Mouse (Mus musculus) MN1 (cell line): Measurements from ENCODE around the gene 1700013F07Rik.
"Not testable (repeated sequence)": the region's sequence is repeated elsewhere in the genome, so short reads cannot be mapped to it uniquely, and the experiment has no call there.

Experiments used
- DNase-seq: peaks from one replicate; pipeline ENCODE4 v3.0.0-alpha.2; 2016; ENCODE audit warnings: low spot score

Gene 1700013F07Rik

GRCm38 (mm10) chr3:108554111-108554561 is 20.2 kb downstream of the 1700013F07Rik start:
- peak; percentile 71 for DNase-seq

- DNase-seq, result peak; percentile 96
These were observed 20.8 kb downstream of the 1700013F07Rik start for GRCm38 (mm10) chr3:108554587-108555312.

GRCm38 (mm10) chr3:108557888-108558287 is 23.9 kb downstream of the 1700013F07Rik start:
- no peak for DNase-seq

GRCm38 (mm10) chr3:108562133-108562730 is 28.3 kb downstream of the 1700013F07Rik start, which contains the start of gene Tmem167b:
Gene Tmem167b, minus strand, starts transcription at chr3:108562466.
- DNase-seq, result peak; percentile 99

- DNase-seq, result peak; percentile 74
These were observed 28.9 kb downstream of the 1700013F07Rik start for GRCm38 (mm10) chr3:108562777-108563271.

GRCm38 (mm10) chr3:108563309-108563708 is 29.4 kb downstream of the 1700013F07Rik start:
- DNase-seq, result peak; percentile 87

GRCm38 (mm10) chr3:108567990-108568877 is 34.3 kb downstream of the 1700013F07Rik start:
- no peak for DNase-seq

- not testable (repeated sequence) for DNase-seq
These were observed 35.7 kb downstream of the 1700013F07Rik start for GRCm38 (mm10) chr3:108569636-108570035.

- no peak for DNase-seq
These were observed 36.9 kb downstream of the 1700013F07Rik start for GRCm38 (mm10) chr3:108570813-108571212.

GRCm38 (mm10) chr3:108571443-108572294 is 37.7 kb downstream of the 1700013F07Rik start, which contains the start of gene Taf13:
Gene Taf13, plus strand, starts transcription at chr3:108571698.
- DNase-seq, result peak; percentile 96

- DNase-seq, result no peak
These were observed 38.5 kb downstream of the 1700013F07Rik start for GRCm38 (mm10) chr3:108572309-108573010.

GRCm38 (mm10) chr3:108574018-108574417 is 40.1 kb downstream of the 1700013F07Rik start:
- no peak for DNase-seq

- no peak for DNase-seq
These were observed 50.6 kb downstream of the 1700013F07Rik start for GRCm38 (mm10) chr3:108584580-108584979.

- DNase-seq, result no peak
These were observed 54.5 kb downstream of the 1700013F07Rik start for GRCm38 (mm10) chr3:108588446-108588845.

GRCm38 (mm10) chr3:108590786-108591529 is 57.0 kb downstream of the 1700013F07Rik start, which contains the start of gene Wdr47:
Gene Wdr47, plus strand, starts transcription at chr3:108591279.
- DNase-seq, result peak; percentile 96

GRCm38 (mm10) chr3:108591530-108592522 is 57.9 kb downstream of the 1700013F07Rik start:
- DNase-seq, result peak; percentile 41
